Mouse (Mus musculus) MEL (cell line): Measurements from ENCODE around the gene Cyp2c23. TPM values are rescaled to one million over a fixed set of nuclear protein-coding genes. Genes with fewer than 3 reads are reported as not detected.

Source experiments
- DNase-seq: peaks from one replicate; pipeline ENCODE4 v3.0.0; 2011; ENCODE audit warnings: low read depth, low spot score
- H3K27ac ChIP-seq: 2 replicates; pipeline ENCODE4 v1.5.1; 2012; ENCODE audit warnings: low read depth, mild to moderate bottlenecking, control low read depth, low read length, moderate library complexity; ENCODE audit not compliant: control insufficient read depth
- H3K27me3 ChIP-seq, 2 experiments: fragments of 150-350 bp in 1 of 2; sonication (generic) in 1 of 2; 2 replicates each; pipeline ENCODE4 v1.6.1; 2012; ENCODE audit warnings: low read length in 2 of 2, mild to moderate bottlenecking in 2 of 2, improper control_type of control experiment in 1 of 2, moderate library complexity in 1 of 2; ENCODE audit not compliant: insufficient read depth in 2 of 2, control insufficient read depth in 1 of 2
- H3K36me3 ChIP-seq, 2 experiments: 2 replicates each; pipeline ENCODE4 v1.6.1; 2012 to 2014; ENCODE audit warnings: low read length in 2 of 2, improper control_type of control experiment in 1 of 2, inconsistent platforms in 1 of 2, mild to moderate bottlenecking in 1 of 2; ENCODE audit not compliant: insufficient read depth in 2 of 2, control insufficient read depth in 1 of 2
- H3K4me1 ChIP-seq, 2 experiments: fragments of 150-350 bp in 1 of 2; sonication (generic) in 1 of 2; 2 replicates each; pipeline ENCODE4 v1.6.1; 2012; ENCODE audit warnings: low read length in 2 of 2, improper control_type of control experiment in 1 of 2, mild to moderate bottlenecking in 1 of 2; ENCODE audit not compliant: insufficient read depth in 2 of 2, control insufficient read depth in 1 of 2
- H3K4me3 ChIP-seq, 2 experiments: fragments of 150-350 bp in 1 of 2; sonication (generic) in 1 of 2; 2 replicates each; pipeline ENCODE4 v1.5.1; 2012; ENCODE audit warnings: low read depth in 2 of 2, low read length in 2 of 2, mild to moderate bottlenecking in 2 of 2, moderate library complexity in 2 of 2, control low read depth in 1 of 2, improper control_type of control experiment in 1 of 2; ENCODE audit not compliant: control insufficient read depth in 1 of 2, insufficient read depth in 1 of 2
- H3K79me2 ChIP-seq: 2 replicates; pipeline ENCODE4 v1.6.1; 2012; ENCODE audit warnings: mild to moderate bottlenecking, low read length, moderate library complexity; ENCODE audit not compliant: control insufficient read depth, poor library complexity, insufficient read depth
- H3K9ac ChIP-seq: 2 replicates; pipeline ENCODE4 v1.6.1; 2012; ENCODE audit warnings: low read depth, mild to moderate bottlenecking, control low read depth, low read length, moderate library complexity; ENCODE audit not compliant: control insufficient read depth, poor library complexity, severe bottlenecking
- H3K9me3 ChIP-seq: fragments of 150-350 bp; sonication (generic); replicated peaks from 2 replicates; pipeline ENCODE4 v1.6.1; 2012; ENCODE audit warnings: mild to moderate bottlenecking, low read length, improper control_type of control experiment, moderate library complexity; ENCODE audit not compliant: insufficient read depth
- CHD1 ChIP-seq: IDR thresholded peaks from 2 replicates; pipeline ENCODE4 v1.6.1; 2012; ENCODE audit warnings: low read depth, mild to moderate bottlenecking, inconsistent platforms, low read length, improper control_type of control experiment
- CHD2 ChIP-seq: IDR thresholded peaks from 2 replicates; pipeline ENCODE4 v1.6.1; 2011; ENCODE audit warnings: low read length, improper control_type of control experiment
- CTCF ChIP-seq, 3 experiments: IDR thresholded peaks in 2 of 3; conservative IDR thresholded peaks in 1 of 3; 2 replicates each; pipeline ENCODE4 v1.5.1; 2011 to 2012; ENCODE audit warnings: low read length in 3 of 3, low read depth in 2 of 3, mild to moderate bottlenecking in 2 of 3, improper control_type of control experiment in 1 of 3, inconsistent platforms in 1 of 3, mixed read lengths in 1 of 3, moderate library complexity in 1 of 3; ENCODE audit not compliant: control insufficient read depth in 1 of 3, insufficient read depth in 1 of 3, poor library complexity in 1 of 3, severe bottlenecking in 1 of 3
- E2F4 ChIP-seq: IDR thresholded peaks from 2 replicates; pipeline ENCODE4 v1.6.1; 2011; ENCODE audit warnings: low read depth, low read length, improper control_type of control experiment, borderline replicate concordance
- ELF1 ChIP-seq: IDR thresholded peaks from 2 replicates; pipeline ENCODE4 v1.6.1; 2014; ENCODE audit warnings: low read depth, mild to moderate bottlenecking, inconsistent platforms, low read length, improper control_type of control experiment, moderate library complexity
- EP300 ChIP-seq, 2 experiments: IDR thresholded peaks; 2 replicates each; pipeline ENCODE4 v1.6.1; 2011; ENCODE audit warnings: improper control_type of control experiment in 2 of 2, low read length in 2 of 2, low read depth in 1 of 2, mild to moderate bottlenecking in 1 of 2
- GABPA ChIP-seq: IDR thresholded peaks from 2 replicates; pipeline ENCODE4 v1.6.1; 2012; ENCODE audit warnings: low read depth, mild to moderate bottlenecking, inconsistent platforms, low read length, improper control_type of control experiment, moderate library complexity
- GATA1 ChIP-seq: IDR thresholded peaks from 2 replicates; pipeline ENCODE4 v1.6.1; 2011; ENCODE audit warnings: low read depth, low read length, improper control_type of control experiment
- JUND ChIP-seq: IDR thresholded peaks from 2 replicates; pipeline ENCODE4 v1.6.1; 2011; ENCODE audit warnings: low read depth, mild to moderate bottlenecking, improper control_type of control experiment, low read length
- MAFK ChIP-seq: IDR thresholded peaks from 2 replicates; pipeline ENCODE4 v1.6.1; 2011; ENCODE audit warnings: low read depth, mild to moderate bottlenecking, low read length, improper control_type of control experiment, borderline replicate concordance
- MXI1 ChIP-seq: IDR thresholded peaks from 2 replicates; pipeline ENCODE4 v1.6.1; 2011; ENCODE audit warnings: mild to moderate bottlenecking, low read depth, low read length, improper control_type of control experiment
- MYC ChIP-seq: IDR thresholded peaks from 2 replicates; pipeline ENCODE4 v1.6.1; 2011; ENCODE audit warnings: low read depth, mild to moderate bottlenecking, low read length, improper control_type of control experiment, moderate library complexity
- NELFE ChIP-seq: IDR thresholded peaks from 2 replicates; pipeline ENCODE4 v1.6.1; 2011; ENCODE audit warnings: low read depth, low read length, improper control_type of control experiment
- NRF1 ChIP-seq: IDR thresholded peaks from 2 replicates; pipeline ENCODE4 v1.6.1; 2014; ENCODE audit warnings: low read depth, mild to moderate bottlenecking, inconsistent platforms, low read length, improper control_type of control experiment, moderate library complexity; ENCODE audit not compliant: poor library complexity, insufficient read depth, severe bottlenecking
- POLR2AphosphoS5 ChIP-seq: IDR thresholded peaks from 2 replicates; pipeline ENCODE4 v1.6.1; 2012; ENCODE audit warnings: low read depth, borderline replicate concordance, mild to moderate bottlenecking, inconsistent platforms, low read length, moderate library complexity, mixed read lengths
- RCOR1 ChIP-seq: IDR thresholded peaks from 2 replicates; pipeline ENCODE4 v1.6.1; 2012; ENCODE audit warnings: low read depth, mild to moderate bottlenecking, inconsistent platforms, low read length, improper control_type of control experiment
- SMC3 ChIP-seq: IDR thresholded peaks from 2 replicates; pipeline ENCODE4 v1.6.1; 2011; ENCODE audit warnings: low read depth, low read length, improper control_type of control experiment
- TCF12 ChIP-seq: IDR thresholded peaks from 2 replicates; pipeline ENCODE4 v1.6.1; 2014; ENCODE audit warnings: low read depth, mild to moderate bottlenecking, inconsistent platforms, low read length, improper control_type of control experiment, moderate library complexity
- ZKSCAN1 ChIP-seq: IDR thresholded peaks from 2 replicates; pipeline ENCODE4 v1.6.1; 2012; ENCODE audit warnings: low read depth, mild to moderate bottlenecking, inconsistent platforms, low read length, improper control_type of control experiment, moderate library complexity
- ZNF384 ChIP-seq: IDR thresholded peaks from 2 replicates; pipeline ENCODE4 v1.6.1; 2012; ENCODE audit warnings: low read depth, mild to moderate bottlenecking, inconsistent platforms, low read length, improper control_type of control experiment
- polyA plus RNA-seq, 2 experiments: library from polyadenylated mRNA; stranded (reverse) in 1 of 2; unstranded in 1 of 2; fragments of >175 nt in 1 of 2; fragments of >200 nt in 1 of 2; gene quantifications; 2 replicates each; pipeline versions ENCODE4 v1.2.1 to v1.2.4; 2012; ENCODE audit warnings: low replicate concordance in 2 of 2, low read depth in 1 of 2; ENCODE audit not compliant: insufficient read length in 2 of 2, insufficient read depth in 1 of 2, missing spikeins in 1 of 2
- total RNA-seq: library from RNA; depleted of rRNA; stranded (reverse); fragments of 300-350 nt; gene quantifications from 2 replicates; pipeline ENCODE4 v1.2.3, GENCODE M21; 2012

Cyp2c23 gene
- total and polyA plus RNA-seq, 3 experiments: not detected

- H3K4me3 ChIP-seq: no peak overlapping the region
- no peak for DNase-seq
- TF ChIP-seq GATA1: peak; percentile 76
- TF ChIP-seq EP300 (IDR thresholded peaks at IDR 0.05; ENCODE audit: low read depth in 1 of 2, low read length in 2 of 2): peak; percentile 27 to 54; a peak in 3 of 4 replicates
- 0 out of 2 replicates have a peak, but pooled peaks have one; percentile 18 for TF ChIP-seq TCF12
- no peak for TF ChIP-seq NELFE
- H3K9me3 ChIP-seq: no peaks in the 10 kb centered on the region
- H3K36me3 ChIP-seq: no peaks in the 10 kb centered on the region
- peaks cover 10% of the 10 kb centered on the region in 2 experiments for H3K27me3 ChIP-seq
- no peaks in the 10 kb centered on the region for H3K4me1 ChIP-seq
- no peak overlapping the region for H3K9ac ChIP-seq
- H3K27ac ChIP-seq: no peak overlapping the region
- H3K79me2 ChIP-seq: no peaks in the 10 kb centered on the region
Measured at GRCm38 (mm10) chr19:43981992-43982391, 47.0 kb downstream of the Cyp2c23 start.

- H3K9ac ChIP-seq: no peak overlapping the region
- H3K4me1 ChIP-seq: no peaks in the 10 kb centered on the region
- DNase-seq: no peak
- no peak overlapping the region for H3K27ac ChIP-seq
- no peak overlapping the region for H3K4me3 ChIP-seq
- peaks cover 7 to 8% of the 10 kb centered on the region in 2 experiments for H3K27me3 ChIP-seq
- H3K79me2 ChIP-seq: no peaks in the 10 kb centered on the region
- H3K36me3 ChIP-seq: no peaks in the 10 kb centered on the region
- TF ChIP-seq NRF1 (no peak), RCOR1 (no peak), MYC (no peak), MAFK (no peak), CHD1 (no peak), GABPA (no peak), GATA1 (no peak), JUND (no peak), MXI1 (no peak), TCF12 (no peak), CTCF (IDR thresholded peaks at IDR 0.05 in 2 of 3, conservative IDR thresholded peaks at IDR 0.05 in 1 of 3; ENCODE audit: control insufficient read depth in 1 of 3, insufficient read depth in 1 of 3, low read depth in 2 of 3, low read length in 3 of 3, poor library complexity in 1 of 3, severe bottlenecking in 1 of 3) (no peak), EP300 (IDR thresholded peaks at IDR 0.05; ENCODE audit: low read depth in 1 of 2, low read length in 2 of 2) (no peak), CHD2 (no peak), ELF1 (no peak), SMC3 (no peak), E2F4 (no peak), POLR2AphosphoS5 (no peak), ZNF384 (no peak), ZKSCAN1 (no peak)
- TF ChIP-seq, all 39 proteins: peak for 0
- H3K9me3 ChIP-seq: no peaks in the 10 kb centered on the region
Measured at GRCm38 (mm10) chr19:43980711-43981110, 48.3 kb downstream of the Cyp2c23 start.
